Mouse (Mus musculus) liver, embryonic 15.5 days (tissue): ENCODE data around the gene Hjurp. TPM values are rescaled to one million over a fixed set of nuclear protein-coding genes. Genes with fewer than 3 reads are reported as not detected.
A peak's percentile ranks its signal among the peaks of the same experiment; 100 is the strongest.

ENCODE experiments used
- ATAC-seq: fragments of 200-750 bp; cut with Nextera tagmentation; 2 replicates; pipeline ENCODE4 v1.8.0; 2017; ENCODE audit warnings: moderate number of reproducible peaks, mild to moderate bottlenecking, moderate library complexity; ENCODE audit not compliant: insufficient read depth
- H3K27ac ChIP-seq: fragments of 300-500 bp; sonication (generic); replicated peaks from 2 replicates; pipeline ENCODE4 v1.5.1; 2015; ENCODE audit warnings: mild to moderate bottlenecking, inconsistent platforms
- H3K27me3 ChIP-seq: fragments of 300-500 bp; sonication (generic); 2 replicates; pipeline ENCODE4 v1.6.1; 2015; ENCODE audit warnings: mild to moderate bottlenecking, inconsistent platforms
- H3K36me3 ChIP-seq: fragments of 300-500 bp; sonication (generic); replicated peaks from 2 replicates; pipeline ENCODE4 v1.6.1; 2015; ENCODE audit warnings: moderate library complexity, mild to moderate bottlenecking, inconsistent platforms
- H3K4me1 ChIP-seq: fragments of 300-500 bp; sonication (generic); replicated peaks from 2 replicates; pipeline ENCODE4 v1.6.1; 2015; ENCODE audit warnings: inconsistent platforms
- H3K4me2 ChIP-seq: fragments of 300-500 bp; sonication (generic); 2 replicates; pipeline ENCODE4 v1.6.1; 2015; ENCODE audit warnings: moderate library complexity, mild to moderate bottlenecking, inconsistent platforms
- H3K4me3 ChIP-seq: fragments of 300-500 bp; sonication (generic); replicated peaks from 2 replicates; pipeline ENCODE4 v1.5.1; 2015; ENCODE audit warnings: mild to moderate bottlenecking, inconsistent platforms
- H3K9ac ChIP-seq: fragments of 300-500 bp; sonication (generic); 2 replicates; pipeline ENCODE4 v1.6.1; 2015; ENCODE audit warnings: moderate library complexity, mild to moderate bottlenecking, inconsistent platforms
- H3K9me3 ChIP-seq: fragments of 300-500 bp; sonication (generic); replicated peaks from 2 replicates; pipeline ENCODE4 v1.6.1; 2016; ENCODE audit warnings: inconsistent platforms
- WGBS: fragments of 180-500 bp; shearing (Covaris S2); methylation state at CpG from one replicate; pipeline ENCODE4 v1.1.7; 2015; ENCODE audit warnings: mixed read lengths; ENCODE audit not compliant: insufficient replicate concordance; 5-methylcytosine and 5-hydroxymethylcytosine counted together
- polyA plus RNA-seq: library from polyadenylated mRNA; unstranded; fragments of >200 nt; fragmentation: Nextera tagmentation; extraction: Ambion mirVana; gene quantifications from 2 replicates; pipeline ENCODE4 v1.2.1, GENCODE M21; 2015

Hjurp gene
- 62.7 and 70.9 TPM in 2 replicates for polyA plus RNA-seq

GRCm38 (mm10) chr1:88277098-88277817 lies at the start of gene Hjurp, which contains the start of gene Trpm8:
TSS of gene Hjurp (minus strand) at chr1:88277633.
TSS of gene Trpm8 (plus strand) at chr1:88277661.
- Histone ChIP-seq H3K4me3 (peak within 1 kb of the TSS; percentile 60), H3K9ac (peak within 1 kb of the TSS; percentile 68), H3K27me3 (no peaks in the 10 kb centered on the region), H3K36me3 (peaks cover 37% of the 10 kb centered on the region), H3K27ac (peak within 1 kb of the TSS; percentile 84), H3K9me3 (no peaks in the 10 kb centered on the region), H3K4me2 (peak within 1 kb of the TSS; percentile 66), H3K4me1 (peaks cover 42% of the 10 kb centered on the region)
- WGBS = under 1% methylated on average over 50 of the region's 50 CpGs
- ATAC-seq = peak; percentile 90

DNA sequence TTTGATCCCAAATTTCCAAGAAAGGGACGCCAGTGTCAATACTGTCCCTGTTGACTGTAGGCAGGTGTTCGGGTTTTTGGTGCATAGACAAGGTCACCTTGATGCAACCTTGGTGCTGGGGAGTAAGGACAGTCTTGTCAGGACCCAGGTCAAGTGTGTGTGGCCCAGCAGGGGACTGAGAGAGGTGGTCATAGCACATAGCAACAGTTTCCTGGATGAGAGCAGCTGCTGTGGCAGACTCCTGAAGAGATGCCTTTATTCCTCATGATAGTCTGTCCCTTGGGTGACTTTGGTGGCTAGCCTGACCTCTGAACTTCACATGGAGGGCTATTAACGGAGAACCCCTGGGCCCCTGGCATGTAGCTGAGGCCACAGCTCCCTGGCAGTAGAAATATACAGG lies 45.7 kb upstream of the Hjurp start:
- Histone ChIP-seq H3K9ac (no peak overlapping the region), H3K4me2 (no peak overlapping the region), H3K36me3 (no peaks in the 10 kb centered on the region), H3K9me3 (no peaks in the 10 kb centered on the region), H3K27me3 (no peaks in the 10 kb centered on the region; the same call in 1 of the 2 replicates), H3K4me1 (no peaks in the 10 kb centered on the region), H3K4me3 (no peak overlapping the region), H3K27ac (no peak overlapping the region)
- ATAC-seq = no peak
- WGBS = 45% methylated on average over 3 of the region's 3 CpGs

DNA sequence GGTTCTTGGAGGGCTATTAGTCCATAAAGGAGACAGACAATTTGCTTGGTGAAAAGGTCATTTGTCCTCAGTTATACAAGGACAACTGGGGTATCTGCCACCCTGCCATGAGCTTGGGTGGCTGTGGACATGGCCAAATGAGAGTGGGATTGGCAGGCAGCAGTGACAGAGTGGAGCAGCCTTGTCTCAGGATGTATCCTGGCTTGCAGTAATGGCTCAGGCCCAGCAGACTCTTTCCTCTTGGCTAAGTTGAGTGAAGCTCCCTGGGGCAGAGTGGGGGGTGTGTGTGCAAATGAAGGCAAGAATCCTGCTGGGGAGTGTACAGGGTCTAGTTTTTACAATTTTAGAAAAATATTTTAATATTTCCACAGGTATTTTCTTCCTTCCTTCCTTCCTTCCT lies 44.7 kb upstream of the Hjurp start:
- H3K4me1 ChIP-seq = no peaks in the 10 kb centered on the region
- no peak overlapping the region for H3K4me2 ChIP-seq
- H3K36me3 ChIP-seq = no peaks in the 10 kb centered on the region
- no peak for ATAC-seq
- H3K4me3 ChIP-seq = no peak overlapping the region
- H3K27ac ChIP-seq = no peak overlapping the region
- no peaks in the 10 kb centered on the region for H3K9me3 ChIP-seq
- no peaks in the 10 kb centered on the region; the same call in 1 of the 2 replicates for H3K27me3 ChIP-seq
- H3K9ac ChIP-seq = no peak overlapping the region

DNA sequence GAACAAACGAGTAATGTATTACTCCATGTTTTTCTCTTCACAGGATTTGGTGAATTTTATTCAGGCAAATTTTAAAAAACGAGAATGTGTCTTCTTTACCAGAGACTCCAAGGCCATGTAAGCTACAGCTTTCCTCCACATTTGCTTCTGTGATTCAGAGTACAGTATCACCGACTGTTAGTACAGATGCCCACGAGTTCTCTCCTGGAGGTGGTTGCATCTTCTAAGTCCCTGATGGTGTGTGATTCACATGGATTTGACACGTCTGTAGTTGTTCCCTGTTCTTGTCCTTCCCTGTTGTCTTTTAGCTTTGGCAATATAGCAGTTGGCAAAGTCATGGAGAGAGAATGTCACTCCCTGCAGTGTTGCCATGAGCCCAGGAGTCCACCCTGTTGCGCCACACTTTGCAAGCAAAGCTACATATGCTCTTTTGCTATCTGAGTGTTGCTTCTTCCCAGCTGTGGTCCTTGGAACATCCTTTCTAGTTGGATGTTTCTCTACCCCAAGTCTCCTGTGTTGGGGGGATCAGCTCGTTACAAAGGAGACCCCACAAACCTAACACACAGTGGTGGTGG lies 43.5 kb upstream of the Hjurp start:
- Histone ChIP-seq H3K27ac (no peak overlapping the region), H3K4me3 (no peak overlapping the region)
- no peak for ATAC-seq

GRCm38 (mm10) chr1:88318531-88319060 lies 41.2 kb upstream of the Hjurp start:
- H3K27ac ChIP-seq = no peak overlapping the region
- no peak overlapping the region for H3K4me2 ChIP-seq
- H3K4me1 ChIP-seq = no peaks in the 10 kb centered on the region
- WGBS = 56% methylated on average over 6 of the region's 6 CpGs
- no peaks in the 10 kb centered on the region for H3K9me3 ChIP-seq
- no peaks in the 10 kb centered on the region; the same call in 1 of the 2 replicates for H3K27me3 ChIP-seq
- H3K36me3 ChIP-seq = no peaks in the 10 kb centered on the region
- ATAC-seq = no peak
- H3K4me3 ChIP-seq = no peak overlapping the region
- no peak overlapping the region for H3K9ac ChIP-seq

More for the DNA sequence above, 43.5 kb upstream of the Hjurp start:
- H3K9ac ChIP-seq = no peak overlapping the region
- no peaks in the 10 kb centered on the region for H3K9me3 ChIP-seq
- H3K27me3 ChIP-seq = no peaks in the 10 kb centered on the region; the same call in 1 of the 2 replicates
- no peaks in the 10 kb centered on the region for H3K4me1 ChIP-seq
- WGBS = 44% methylated on average over 7 of the region's 7 CpGs
- H3K4me2 ChIP-seq = no peak overlapping the region
- H3K36me3 ChIP-seq = no peaks in the 10 kb centered on the region

GRCm38 (mm10) chr1:88317279-88317678 lies 39.8 kb upstream of the Hjurp start:
- H3K27ac ChIP-seq = no peak overlapping the region
- H3K9me3 ChIP-seq = no peaks in the 10 kb centered on the region
- 54% methylated on average over 1 of the region's 1 CpGs for WGBS
- no peaks in the 10 kb centered on the region for H3K4me1 ChIP-seq
- H3K9ac ChIP-seq = no peak overlapping the region
- H3K36me3 ChIP-seq = no peaks in the 10 kb centered on the region
- H3K4me2 ChIP-seq = no peak overlapping the region
- no peaks in the 10 kb centered on the region for H3K27me3 ChIP-seq
- ATAC-seq = no peak
- no peak overlapping the region for H3K4me3 ChIP-seq

DNA sequence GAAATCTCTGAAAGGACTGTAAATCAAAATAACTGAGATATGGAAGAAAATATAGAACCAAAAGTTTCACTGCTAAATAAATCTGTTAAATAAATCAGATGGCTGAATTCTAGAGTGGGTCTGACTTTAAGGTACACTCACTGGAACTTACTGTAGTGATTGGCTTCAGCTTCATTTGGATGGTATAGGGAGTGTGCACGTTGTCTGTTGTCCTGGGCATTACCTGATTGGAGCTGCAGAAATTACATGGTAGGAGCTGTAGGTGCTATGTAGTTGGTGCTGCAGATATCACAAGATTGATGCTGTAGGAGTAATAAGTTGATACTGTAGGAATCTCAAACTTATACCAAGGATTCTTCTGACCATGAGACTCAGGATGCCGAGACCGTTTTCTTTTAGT lies 32.9 kb upstream of the Hjurp start:
- Histone ChIP-seq H3K9me3 (0 out of 2 replicates have a peak, but pooled peaks cover 8% of the 10 kb centered on the region), H3K9ac (no peak overlapping the region), H3K27me3 (no peaks in the 10 kb centered on the region), H3K4me3 (no peak overlapping the region), H3K4me2 (no peak overlapping the region), H3K36me3 (no peaks in the 10 kb centered on the region), H3K27ac (no peak overlapping the region), H3K4me1 (no peaks in the 10 kb centered on the region)
- ATAC-seq = no peak
- 55% methylated on average over 3 of the region's 3 CpGs for WGBS

- no peaks in the 10 kb centered on the region for H3K36me3 ChIP-seq
- ATAC-seq = no peak; the same call in 1 of the 2 replicates
- H3K4me2 ChIP-seq = no peak overlapping the region
- 0 out of 2 replicates have a peak, but pooled peaks cover 8% of the 10 kb centered on the region for H3K9me3 ChIP-seq
- no peak overlapping the region for H3K4me3 ChIP-seq
- H3K9ac ChIP-seq = no peak overlapping the region
- no peaks in the 10 kb centered on the region for H3K27me3 ChIP-seq
- H3K4me1 ChIP-seq = no peaks in the 10 kb centered on the region
- WGBS = 28% methylated on average over 3 of the region's 3 CpGs
- H3K27ac ChIP-seq = no peak overlapping the region
These were observed 32.5 kb upstream of the Hjurp start for GRCm38 (mm10) chr1:88309905-88310304.

- Histone ChIP-seq H3K4me3 (no peak overlapping the region), H3K9ac (no peak overlapping the region), H3K4me2 (no peak overlapping the region), H3K4me1 (no peaks in the 10 kb centered on the region), H3K27me3 (no peaks in the 10 kb centered on the region), H3K9me3 (0 out of 2 replicates have a peak, but pooled peaks cover 13% of the 10 kb centered on the region), H3K27ac (no peak overlapping the region), H3K36me3 (no peaks in the 10 kb centered on the region)
- WGBS = 33% methylated on average over 2 of the region's 2 CpGs
- no peak for ATAC-seq
These were observed 31.6 kb upstream of the Hjurp start for GRCm38 (mm10) chr1:88309020-88309419.

DNA sequence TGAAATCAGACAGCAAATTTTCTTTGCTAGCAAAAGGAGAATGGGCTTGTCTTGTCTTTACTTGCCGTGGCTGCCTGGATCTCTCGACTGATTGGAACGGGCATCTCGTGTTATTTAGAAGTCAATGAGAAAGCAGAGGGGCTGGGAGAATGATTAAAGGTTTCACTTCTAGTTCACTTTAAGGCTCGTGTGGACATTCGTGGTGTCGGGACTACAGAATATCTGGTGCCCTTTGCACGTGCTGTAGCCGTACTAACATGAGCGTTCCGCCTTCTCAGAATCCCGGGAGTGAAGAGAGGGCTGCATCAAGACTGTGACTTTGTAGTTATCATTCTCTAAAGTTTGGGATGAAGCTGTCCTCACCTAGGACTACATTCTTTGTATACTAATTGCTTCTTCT lies 29.7 kb upstream of the Hjurp start:
- no peak overlapping the region for H3K9ac ChIP-seq
- 52% methylated on average over 12 of the region's 12 CpGs for WGBS
- 0 out of 2 replicates have a peak, but pooled peaks cover 24% of the 10 kb centered on the region for H3K9me3 ChIP-seq

GRCm38 (mm10) chr1:88306543-88306942 lies 29.1 kb upstream of the Hjurp start:
- Histone ChIP-seq H3K4me1 (no peaks in the 10 kb centered on the region), H3K9me3 (0 out of 2 replicates have a peak, but pooled peaks cover 24% of the 10 kb centered on the region), H3K27me3 (no peaks in the 10 kb centered on the region), H3K4me2 (no peak overlapping the region), H3K27ac (no peak overlapping the region), H3K9ac (no peak overlapping the region), H3K36me3 (no peaks in the 10 kb centered on the region), H3K4me3 (no peak overlapping the region)
- no peak for ATAC-seq
- 45% methylated on average over 1 of the region's 1 CpGs for WGBS

More for the DNA sequence above, 29.7 kb upstream of the Hjurp start:
- Histone ChIP-seq H3K36me3 (no peaks in the 10 kb centered on the region), H3K27me3 (no peaks in the 10 kb centered on the region), H3K27ac (no peak overlapping the region), H3K4me1 (no peaks in the 10 kb centered on the region), H3K4me3 (no peak overlapping the region), H3K4me2 (no peak overlapping the region)
- no peak for ATAC-seq
